Mouse (Mus musculus) kidney, adult 2 months (tissue): ENCODE measurements around the gene Gm5741.

Experiments used
- CTCF ChIP-seq: fragments of 200-500 bp; conservative IDR thresholded peaks from 2 replicates; pipeline ENCODE4 v1.5.1; 2011; ENCODE audit warnings: low read depth, mild to moderate bottlenecking, control low read depth, low read length, moderate library complexity, mixed read lengths; ENCODE audit not compliant: insufficient read depth, insufficient read length
- POLR2A ChIP-seq: fragments of 200-500 bp; IDR thresholded peaks from one replicate; pipeline ENCODE4 v1.6.1; 2011; ENCODE audit warnings: low read depth, low read length, control low read depth

DNA sequence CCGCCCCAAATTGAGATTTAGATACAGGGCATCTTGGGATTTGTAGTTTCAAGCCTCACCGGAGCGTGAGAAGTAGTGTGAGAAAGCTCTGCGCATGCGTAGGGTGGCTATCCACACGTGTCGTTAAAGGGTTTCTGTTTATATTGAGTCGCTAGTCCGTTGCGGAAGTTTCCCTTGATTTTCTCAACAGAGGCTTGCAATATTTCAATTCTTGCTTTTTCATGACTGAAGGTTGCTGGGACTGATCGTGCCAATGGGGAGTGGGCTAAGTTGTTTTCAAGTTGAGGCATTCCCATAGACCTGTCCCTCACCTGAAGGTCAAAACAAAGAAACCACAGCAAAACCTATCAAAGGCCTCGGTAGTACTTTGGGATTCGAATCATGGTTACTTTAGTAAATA, 33.0 kb downstream of the Gm5741 start:
- no peak for TF ChIP-seq POLR2A
- no peak for TF ChIP-seq CTCF
